Mouse (Mus musculus): ENCODE data around the gene Oosp1. TPM values are rescaled to one million over a fixed set of nuclear protein-coding genes. Genes with fewer than 3 reads are reported as not detected.

Gene Oosp1
- polyA plus RNA-seq, 1 experiment = not detected

- Histone ChIP-seq H3K36me3 (ENCODE audit: control insufficient read depth, insufficient read depth, low read length) (no peaks in the 10 kb centered on the region), H3K4me3 (ENCODE audit: insufficient read depth, low read depth, low read length) (no peak overlapping the region), H3K4me1 (ENCODE audit: control insufficient read depth, insufficient read depth, low read length) (no peaks in the 10 kb centered on the region), H3K27ac (ENCODE audit: insufficient read depth, low read depth, low read length) (no peak overlapping the region), H3K27me3 (replicated peaks; ENCODE audit: control insufficient read depth, insufficient read depth, low read length) (no peaks in the 10 kb centered on the region)
- no peak for DNase-seq
- TF ChIP-seq POLR2A (IDR thresholded peaks at IDR 0.05; ENCODE audit: low read depth, low read length) (no peak), CTCF (conservative IDR thresholded peaks at IDR 0.05; ENCODE audit: insufficient read depth, insufficient read length, low read depth, low read length) (no peak)
- WGBS = 82% methylated on average over 4 of the region's 4 CpGs
Measured at GRCm38 (mm10) chr19:11649564-11649963, 41.4 kb downstream of the Oosp1 start.

- no peaks in the 10 kb centered on the region for H3K36me3 ChIP-seq (ENCODE audit: control insufficient read depth, insufficient read depth, low read length)
- TF ChIP-seq CTCF (conservative IDR thresholded peaks at IDR 0.05; ENCODE audit: insufficient read depth, insufficient read length, low read depth, low read length) (no peak), POLR2A (IDR thresholded peaks at IDR 0.05; ENCODE audit: low read depth, low read length) (no peak)
- H3K4me3 ChIP-seq (ENCODE audit: insufficient read depth, low read depth, low read length) = no peak overlapping the region
- WGBS = 82% methylated on average over 3 of the region's 3 CpGs
- H3K27ac ChIP-seq (ENCODE audit: insufficient read depth, low read depth, low read length) = no peak overlapping the region
- H3K27me3 ChIP-seq (replicated peaks; ENCODE audit: control insufficient read depth, insufficient read depth, low read length) = no peaks in the 10 kb centered on the region
- no peak for DNase-seq
- no peaks in the 10 kb centered on the region for H3K4me1 ChIP-seq (ENCODE audit: control insufficient read depth, insufficient read depth, low read length)
Measured at GRCm38 (mm10) chr19:11646166-11646565, 44.8 kb downstream of the Oosp1 start.

- no peak for DNase-seq
- Histone ChIP-seq H3K36me3 (ENCODE audit: control insufficient read depth, insufficient read depth, low read length) (no peaks in the 10 kb centered on the region), H3K27me3 (replicated peaks; ENCODE audit: control insufficient read depth, insufficient read depth, low read length) (no peaks in the 10 kb centered on the region), H3K27ac (ENCODE audit: insufficient read depth, low read depth, low read length) (no peak within 1 kb of the TSS), H3K4me1 (ENCODE audit: control insufficient read depth, insufficient read depth, low read length) (no peaks in the 10 kb centered on the region), H3K4me3 (ENCODE audit: insufficient read depth, low read depth, low read length) (no peak within 1 kb of the TSS)
- TF ChIP-seq POLR2A (IDR thresholded peaks at IDR 0.05; ENCODE audit: low read depth, low read length) (no peak), CTCF (conservative IDR thresholded peaks at IDR 0.05; ENCODE audit: insufficient read depth, insufficient read length, low read depth, low read length) (no peak)
- 53% methylated on average over 1 of the region's 1 CpGs for WGBS
Measured at GRCm38 (mm10) chr19:11640732-11641131, 50.2 kb downstream of the Oosp1 start, which contains the start of gene Ms4a3. Gene Ms4a3 (minus strand): TSS chr19:11640851.

- DNase-seq = no peak
- 69% methylated on average over 4 of the region's 4 CpGs for WGBS
- H3K4me3 ChIP-seq (ENCODE audit: insufficient read depth, low read depth, low read length) = no peak overlapping the region
- H3K27ac ChIP-seq (ENCODE audit: insufficient read depth, low read depth, low read length) = no peak overlapping the region
- H3K27me3 ChIP-seq (replicated peaks; ENCODE audit: control insufficient read depth, insufficient read depth, low read length) = no peaks in the 10 kb centered on the region
- no peaks in the 10 kb centered on the region for H3K36me3 ChIP-seq (ENCODE audit: control insufficient read depth, insufficient read depth, low read length)
- no peaks in the 10 kb centered on the region for H3K4me1 ChIP-seq (ENCODE audit: control insufficient read depth, insufficient read depth, low read length)
- TF ChIP-seq POLR2A (IDR thresholded peaks at IDR 0.05; ENCODE audit: low read depth, low read length) (no peak), CTCF (conservative IDR thresholded peaks at IDR 0.05; ENCODE audit: insufficient read depth, insufficient read length, low read depth, low read length) (no peak)
Measured at GRCm38 (mm10) chr19:11639038-11639437, 51.9 kb downstream of the Oosp1 start.

- 79% methylated on average over 5 of the region's 5 CpGs for WGBS
- TF ChIP-seq CTCF (conservative IDR thresholded peaks at IDR 0.05; ENCODE audit: insufficient read depth, insufficient read length, low read depth, low read length) (no peak), POLR2A (IDR thresholded peaks at IDR 0.05; ENCODE audit: low read depth, low read length) (no peak)
Measured at GRCm38 (mm10) chr19:11635572-11635971, 55.4 kb downstream of the Oosp1 start.

GRCm38 (mm10) chr19:11634330-11634729 is 56.6 kb downstream of the Oosp1 start:
- no peaks in the 10 kb centered on the region for H3K4me1 ChIP-seq (ENCODE audit: control insufficient read depth, insufficient read depth, low read length)
- no peaks in the 10 kb centered on the region for H3K27me3 ChIP-seq (replicated peaks; ENCODE audit: control insufficient read depth, insufficient read depth, low read length)
- H3K27ac ChIP-seq (ENCODE audit: insufficient read depth, low read depth, low read length) = no peak overlapping the region
- 66% methylated on average over 2 of the region's 2 CpGs for WGBS
- no peak for TF ChIP-seq CTCF (conservative IDR thresholded peaks at IDR 0.05; ENCODE audit: insufficient read depth, insufficient read length, low read depth, low read length)
- TF ChIP-seq POLR2A (IDR thresholded peaks at IDR 0.05; ENCODE audit: low read depth, low read length) = no peak
- H3K4me3 ChIP-seq (ENCODE audit: insufficient read depth, low read depth, low read length) = no peak overlapping the region
- H3K36me3 ChIP-seq (ENCODE audit: control insufficient read depth, insufficient read depth, low read length) = no peaks in the 10 kb centered on the region
- no peak for DNase-seq

More at GRCm38 (mm10) chr19:11635572-11635971, 55.4 kb downstream of the Oosp1 start:
- no peaks in the 10 kb centered on the region for H3K4me1 ChIP-seq (ENCODE audit: control insufficient read depth, insufficient read depth, low read length)
- no peaks in the 10 kb centered on the region for H3K27me3 ChIP-seq (replicated peaks; ENCODE audit: control insufficient read depth, insufficient read depth, low read length)
- no peak overlapping the region for H3K27ac ChIP-seq (ENCODE audit: insufficient read depth, low read depth, low read length)
- no peak overlapping the region for H3K4me3 ChIP-seq (ENCODE audit: insufficient read depth, low read depth, low read length)
- H3K36me3 ChIP-seq (ENCODE audit: control insufficient read depth, insufficient read depth, low read length) = no peaks in the 10 kb centered on the region
- DNase-seq = no peak

GRCm38 (mm10) chr19:11633732-11634131 is 57.2 kb downstream of the Oosp1 start:
- H3K27ac ChIP-seq (ENCODE audit: insufficient read depth, low read depth, low read length) = no peak overlapping the region
- H3K4me3 ChIP-seq (ENCODE audit: insufficient read depth, low read depth, low read length) = no peak overlapping the region
- DNase-seq = no peak
- TF ChIP-seq CTCF (conservative IDR thresholded peaks at IDR 0.05; ENCODE audit: insufficient read depth, insufficient read length, low read depth, low read length) (no peak), POLR2A (IDR thresholded peaks at IDR 0.05; ENCODE audit: low read depth, low read length) (no peak)
- 78% methylated on average over 1 of the region's 1 CpGs for WGBS
- H3K36me3 ChIP-seq (ENCODE audit: control insufficient read depth, insufficient read depth, low read length) = no peaks in the 10 kb centered on the region
- H3K27me3 ChIP-seq (replicated peaks; ENCODE audit: control insufficient read depth, insufficient read depth, low read length) = no peaks in the 10 kb centered on the region
- H3K4me1 ChIP-seq (ENCODE audit: control insufficient read depth, insufficient read depth, low read length) = no peaks in the 10 kb centered on the region

All from kidney, adult 2 months (tissue).